Mouse (Mus musculus) cortical plate, adult 2 months (tissue): Measurements from ENCODE around the gene Dscaml1.

Source experiments
- CTCF ChIP-seq: fragments of 200-500 bp; IDR thresholded peaks from 2 replicates; pipeline ENCODE4 v1.5.1; 2011; ENCODE audit warnings: mild to moderate bottlenecking, control low read depth, low read length; ENCODE audit not compliant: insufficient read depth; ENCODE audit errors: extremely low read depth
- POLR2A ChIP-seq: fragments of 200-500 bp; IDR thresholded peaks from 2 replicates; pipeline ENCODE4 v1.6.1; 2011; ENCODE audit warnings: mild to moderate bottlenecking, low read length, control low read depth; ENCODE audit not compliant: insufficient read depth; ENCODE audit errors: extremely low read depth

DNA sequence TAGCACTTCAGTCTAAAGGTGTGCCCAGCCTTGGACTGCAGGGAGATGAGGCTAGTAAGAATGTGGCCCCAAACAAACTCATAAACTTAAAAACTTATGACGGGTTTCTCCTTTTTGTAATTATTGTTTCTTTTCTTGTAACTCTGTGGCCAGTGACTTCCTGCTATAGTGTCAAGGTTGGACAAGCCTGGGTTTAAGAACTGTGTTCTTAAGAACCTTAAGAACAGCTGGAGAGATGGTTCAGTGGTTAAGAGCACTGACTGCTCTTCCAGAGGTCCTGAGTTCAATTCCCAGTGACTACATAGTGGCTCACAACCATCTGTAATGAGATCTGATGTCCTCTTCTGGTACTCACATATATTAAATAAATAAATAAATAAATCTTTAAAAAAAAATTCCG, 106.8 kb downstream of the Dscaml1 start:
- TF ChIP-seq CTCF, result no peak
- no peak for TF ChIP-seq POLR2A
